Comparison of ENCODE assay signal across 8 mouse cellular contexts in the genomic region with DNA sequence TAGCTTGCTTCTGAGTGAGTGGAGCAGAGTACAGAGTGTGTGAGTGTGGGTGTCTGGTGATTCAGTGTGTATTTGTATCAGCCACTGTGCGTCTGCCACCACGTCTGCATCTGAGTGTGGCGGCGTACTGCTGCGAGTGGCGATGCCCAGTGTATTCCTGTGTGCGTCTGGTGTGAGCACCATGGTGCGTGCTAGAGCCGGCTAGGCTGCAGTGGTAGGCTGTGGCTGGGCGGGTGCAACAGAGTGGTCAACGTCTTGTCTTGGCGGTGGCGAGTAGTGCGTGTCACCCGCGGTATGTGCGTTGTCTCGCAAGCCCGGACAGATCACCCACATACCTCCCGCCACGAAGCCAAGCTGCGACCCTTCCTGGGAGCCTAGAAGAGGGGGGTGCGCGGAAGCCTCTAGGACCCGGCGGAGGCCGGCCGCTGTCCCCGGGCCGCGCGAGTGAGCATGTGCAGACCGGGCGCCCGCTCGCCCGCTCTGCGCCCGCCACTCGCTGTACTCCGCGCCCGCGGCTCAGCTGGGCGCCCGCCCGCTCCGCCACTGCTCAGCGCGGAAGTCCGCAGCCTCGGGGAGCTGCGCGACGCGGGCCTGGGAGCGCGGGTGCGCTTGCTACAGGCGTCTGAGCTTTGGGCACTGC. TPM values are rescaled to one million over a fixed set of nuclear protein-coding genes. Genes with fewer than 3 reads are reported as not detected.
DNase-seq lines count a peak whose midpoint lies in the region; ATAC-seq lines count a peak whose summit lies in the region.

No protein-coding gene starts in this region.

- H3K4me1 ChIP-seq in erythroblast, embryonic 14.5 days (ENCODE audit: control insufficient read depth): peaks cover 1% of the 10 kb centered on the region; the same call in 1 of the 2 replicates
- H3K4me1 ChIP-seq in limb, embryonic 11.5 days (ENCODE audit: control insufficient read depth, insufficient read depth, low read length): 0 out of 2 replicates have a peak, but pooled peaks cover 2% of the 10 kb centered on the region
- H3K4me1 ChIP-seq in midbrain, embryonic 16.5 days (ENCODE audit: control insufficient read depth, insufficient read depth, low read length): peaks cover 29% of the 10 kb centered on the region

- no peaks in the 10 kb centered on the region for H3K36me3 ChIP-seq in erythroblast, embryonic 14.5 days (ENCODE audit: control insufficient read depth)
- H3K36me3 ChIP-seq in limb, embryonic 11.5 days (ENCODE audit: control insufficient read depth, insufficient read depth, low read length): no peaks in the 10 kb centered on the region
- H3K36me3 ChIP-seq in midbrain, embryonic 16.5 days (ENCODE audit: control insufficient read depth, insufficient read depth, low read length): no peaks in the 10 kb centered on the region

- H3K9ac ChIP-seq in limb, embryonic 11.5 days (ENCODE audit: low read length): no peak overlapping the region
- H3K9ac ChIP-seq in midbrain, embryonic 16.5 days (ENCODE audit: low read depth, low read length): peak overlapping the region; percentile 93

- H3K4me2 ChIP-seq in limb, embryonic 11.5 days (ENCODE audit: low read depth, severe bottlenecking): peak overlapping the region; percentile 95
- peak overlapping the region; percentile 78 for H3K4me2 ChIP-seq in midbrain, embryonic 16.5 days (ENCODE audit: low read length)

- 2% methylated on average over 52 of the region's 60 CpGs for WGBS in limb, embryonic 11.5 days
- WGBS in midbrain, embryonic 16.5 days: under 1% methylated on average over 48 of the region's 60 CpGs

- no peaks in the 10 kb centered on the region for H3K9me3 ChIP-seq in erythroblast, embryonic 14.5 days (ENCODE audit: control insufficient read depth, low read length)
- no peaks in the 10 kb centered on the region for H3K9me3 ChIP-seq in limb, embryonic 11.5 days (ENCODE audit: control insufficient read depth, low read length)
- no peaks in the 10 kb centered on the region for H3K9me3 ChIP-seq in midbrain, embryonic 16.5 days (replicated peaks; ENCODE audit: control insufficient read depth, low read length, poor library complexity, severe bottlenecking)

- peak overlapping the region; percentile 21 for H3K4me3 ChIP-seq in erythroblast, embryonic 14.5 days (replicated peaks)
- peak overlapping the region; percentile 46 for H3K4me3 ChIP-seq in limb, embryonic 11.5 days (ENCODE audit: low read depth, low read length)
- H3K4me3 ChIP-seq in midbrain, embryonic 16.5 days (ENCODE audit: low read depth, low read length): peak overlapping the region; percentile 86

- peak; percentile 81 for DNase-seq in cerebellum, adult 9-11 months
- peak; percentile 73 to 77 for DNase-seq in frontal cortex, postnatal 36 days (ENCODE audit: low spot score in 2 of 2)
- peak; percentile 58 for DNase-seq in kidney, adult 18-20 months
- DNase-seq in limb, embryonic 11.5 days (ENCODE audit: low spot score): peak; percentile 59
- peak; percentile 80 for DNase-seq in thymus, postnatal 4 days

- H3K27ac ChIP-seq in limb, embryonic 11.5 days (replicated peaks; ENCODE audit: low read depth, low read length): no peak overlapping the region
- H3K27ac ChIP-seq in midbrain, embryonic 16.5 days (ENCODE audit: low read length): peak overlapping the region; percentile 84

- peaks cover 35% of the 10 kb centered on the region for H3K27me3 ChIP-seq in erythroblast, embryonic 14.5 days (ENCODE audit: control insufficient read depth)
- H3K27me3 ChIP-seq in limb, embryonic 11.5 days (ENCODE audit: control insufficient read depth, insufficient read depth, low read length): peaks cover 31% of the 10 kb centered on the region
- H3K27me3 ChIP-seq in midbrain, embryonic 16.5 days (ENCODE audit: control insufficient read depth, insufficient read depth, low read depth, low read length): no peaks in the 10 kb centered on the region

- no peak for ATAC-seq in erythroblast, adult 5-6 weeks (replicated peaks; ENCODE audit: low FRiP score, poor library complexity, severe bottlenecking)
- peak; percentile 81 for ATAC-seq in limb, embryonic 11.5 days (ENCODE audit: insufficient number of reproducible peaks, low FRiP score, low TSS enrichment, low read depth)
- ATAC-seq in midbrain, embryonic 16.5 days: peak; percentile 95

RNA-seq across cellular contexts. Expression of a gene that starts 0.9 kb away (rescaled TPM):
- polyA plus RNA-seq in erythroblast, embryonic 14.5 days (2012): 0.05 TPM in 1 of 2 replicates, not detected in the other
- not detected in 2 replicates for total RNA-seq in erythroblast, adult 5-6 weeks (2015; ENCODE audit: low replicate concordance)
- total RNA-seq in erythroblast, adult 5-6 weeks (2017; ENCODE audit: low replicate concordance): not detected in 2 replicates
- 1.3 and 1.5 TPM in 2 replicates for polyA plus RNA-seq in limb, embryonic 11.5 days (2014; fragmentation: Nextera tagmentation; extraction: Ambion mirVana)
- 75.3 and 86.3 TPM in 2 replicates for polyA plus RNA-seq in midbrain, embryonic 16.5 days (2015; fragmentation: Nextera tagmentation; extraction: Ambion mirVana)

Comparison
In these comparisons a context has a peak if more than half of its experiments do, and no peak if none do; other contexts are left out.
1. H3K4me3 ChIP-seq: peak in every context shown above with its lines; median percentile 86 in midbrain, embryonic 16.5 days; 46 in limb, embryonic 11.5 days; 21 in erythroblast, embryonic 14.5 days.
2. RNA of a gene that starts 0.9 kb away (polyA plus RNA-seq): 75.3 to 86.3 TPM in midbrain, embryonic 16.5 days; 1.3 to 1.5 TPM in limb, embryonic 11.5 days and 0.05 TPM in erythroblast, embryonic 14.5 days; every median in the first group is over 10 times any median in the second.
3. Peak in every context shown above with its lines, with median percentiles within 50 percentile points of each other: DNase-seq.